Mouse (Mus musculus) heart, embryonic 14.5 days (tissue): ENCODE data around the gene Hecw2. TPM values are rescaled to one million over a fixed set of nuclear protein-coding genes. Genes with fewer than 3 reads are reported as not detected.

ENCODE experiments used
- ATAC-seq: fragments of 200-750 bp; cut with Nextera tagmentation; 2 replicates; pipeline ENCODE4 v1.8.0; 2017; ENCODE audit warnings: low read depth, moderate TSS enrichment; ENCODE audit not compliant: insufficient number of reproducible peaks, insufficient read depth, low FRiP score
- H3K27ac ChIP-seq, 2 experiments: fragments of 200-500 bp in 1 of 2; fragments of 300-500 bp in 1 of 2; sonication (generic) in 1 of 2; replicated peaks in 1 of 2; 2 replicates each; pipeline ENCODE4 v1.5.1; 2012 to 2014; ENCODE audit warnings: low read depth in 2 of 2, low read length in 2 of 2, control low read depth in 1 of 2, mild to moderate bottlenecking in 1 of 2, mixed read lengths in 1 of 2; ENCODE audit not compliant: control insufficient read depth in 1 of 2, insufficient read depth in 1 of 2
- H3K27me3 ChIP-seq: fragments of 300-500 bp; sonication (generic); 2 replicates; pipeline ENCODE4 v1.6.1; 2014; ENCODE audit warnings: mild to moderate bottlenecking, low read length, control low read depth; ENCODE audit not compliant: control insufficient read depth, insufficient read depth
- H3K36me3 ChIP-seq: fragments of 300-500 bp; sonication (generic); 2 replicates; pipeline ENCODE4 v1.6.1; 2014; ENCODE audit warnings: mild to moderate bottlenecking, control low read depth, low read length, mixed read lengths; ENCODE audit not compliant: control insufficient read depth, insufficient read depth
- H3K4me1 ChIP-seq, 2 experiments: fragments of 200-500 bp in 1 of 2; fragments of 300-500 bp in 1 of 2; sonication (generic) in 1 of 2; 2 replicates each; pipeline ENCODE4 v1.6.1; 2012 to 2014; ENCODE audit warnings: low read length in 2 of 2, control low read depth in 1 of 2, mixed read lengths in 1 of 2; ENCODE audit not compliant: control insufficient read depth in 2 of 2, insufficient read depth in 2 of 2
- H3K4me2 ChIP-seq: fragments of 300-500 bp; sonication (generic); 2 replicates; pipeline ENCODE4 v1.6.1; 2014; ENCODE audit warnings: mild to moderate bottlenecking, low read length
- H3K4me3 ChIP-seq, 2 experiments: fragments of 200-500 bp in 1 of 2; fragments of 300-500 bp in 1 of 2; sonication (generic) in 1 of 2; 2 replicates each; pipeline ENCODE4 v1.5.1; 2012 to 2014; ENCODE audit warnings: low read length in 2 of 2, mild to moderate bottlenecking in 2 of 2, control low read depth in 1 of 2, low read depth in 1 of 2, moderate library complexity in 1 of 2; ENCODE audit not compliant: control insufficient read depth in 1 of 2, insufficient read depth in 1 of 2
- H3K9ac ChIP-seq: fragments of 300-500 bp; sonication (generic); 2 replicates; pipeline ENCODE4 v1.6.1; 2014; ENCODE audit warnings: mild to moderate bottlenecking, low read length
- H3K9me3 ChIP-seq: fragments of 300-500 bp; sonication (generic); 2 replicates; pipeline ENCODE4 v1.6.1; 2016; ENCODE audit warnings: low read length, control low read depth; ENCODE audit not compliant: control insufficient read depth
- WGBS: fragments of 180-500 bp; shearing (Covaris S2); extraction: QIAGEN DNeasy Blood & Tissue Kit; methylation state at CpG from one replicate; pipeline ENCODE4 v1.1.7; 2014; 5-methylcytosine and 5-hydroxymethylcytosine counted together
- polyA plus RNA-seq: library from polyadenylated mRNA; unstranded; fragments of >200 nt; fragmentation: Nextera tagmentation; extraction: Ambion mirVana; gene quantifications from 2 replicates; pipeline ENCODE4 v1.2.1, GENCODE M21; 2014

Hecw2 gene
- polyA plus RNA-seq, 1 experiment from 2014 or later, result 5.7 TPM

DNA sequence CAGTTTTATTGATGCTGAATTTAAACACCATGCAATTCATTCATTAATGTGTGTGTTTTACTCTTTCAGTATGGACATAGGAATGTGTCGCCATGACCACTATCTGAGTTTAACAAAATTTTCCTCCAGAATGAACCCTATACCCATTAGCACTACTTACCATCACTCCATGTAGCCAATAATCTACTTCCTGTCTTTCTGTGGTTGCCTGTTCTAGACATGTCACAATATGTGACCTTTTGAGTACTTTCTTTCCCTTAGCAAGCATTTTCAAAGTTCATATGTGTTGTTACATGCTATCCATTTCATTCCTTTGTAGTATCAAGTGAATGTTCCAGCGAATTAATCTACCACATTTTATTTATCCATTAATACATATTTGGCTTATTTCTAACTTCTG, 294.6 kb downstream of the Hecw2 start:
- Histone ChIP-seq H3K27ac (no peak overlapping the region), H3K36me3 (peaks cover 27% of the 10 kb centered on the region), H3K27me3 (no peaks in the 10 kb centered on the region), H3K4me1 (no peaks in the 10 kb centered on the region), H3K9me3 (no peaks in the 10 kb centered on the region), H3K4me2 (no peak overlapping the region), H3K4me3 (no peak overlapping the region), H3K9ac (no peak overlapping the region)
- no peak for ATAC-seq
- WGBS, result 93% methylated on average over 2 of the region's 2 CpGs

DNA sequence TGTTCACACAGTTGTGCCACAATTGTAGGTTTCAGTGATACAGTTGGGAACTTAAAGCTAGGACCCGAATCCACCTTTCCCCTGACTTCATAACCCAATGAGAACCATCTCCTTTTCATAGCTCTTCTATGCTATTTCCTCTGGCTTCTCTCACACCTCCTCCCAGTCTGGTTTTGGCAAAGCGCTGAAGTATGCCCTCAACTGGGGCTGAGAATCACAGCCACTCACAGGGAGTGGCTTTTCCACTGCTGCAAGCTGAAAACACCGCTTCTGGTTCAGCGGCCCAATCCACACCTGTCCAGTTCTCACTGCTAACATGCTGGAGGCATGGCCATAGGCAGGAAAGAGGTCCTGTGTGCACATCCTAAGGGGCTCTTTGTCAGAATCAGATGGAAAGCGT, 300.7 kb downstream of the Hecw2 start:
- H3K9ac ChIP-seq, result no peak overlapping the region
- ATAC-seq, result no peak
- H3K36me3 ChIP-seq, result no peaks in the 10 kb centered on the region
- WGBS, result 86% methylated on average over 5 of the region's 5 CpGs
- H3K4me2 ChIP-seq, result no peak overlapping the region
- H3K27me3 ChIP-seq, result no peaks in the 10 kb centered on the region
- no peak overlapping the region for H3K27ac ChIP-seq
- no peaks in the 10 kb centered on the region for H3K9me3 ChIP-seq
- no peaks in the 10 kb centered on the region for H3K4me1 ChIP-seq
- no peak overlapping the region for H3K4me3 ChIP-seq

DNA sequence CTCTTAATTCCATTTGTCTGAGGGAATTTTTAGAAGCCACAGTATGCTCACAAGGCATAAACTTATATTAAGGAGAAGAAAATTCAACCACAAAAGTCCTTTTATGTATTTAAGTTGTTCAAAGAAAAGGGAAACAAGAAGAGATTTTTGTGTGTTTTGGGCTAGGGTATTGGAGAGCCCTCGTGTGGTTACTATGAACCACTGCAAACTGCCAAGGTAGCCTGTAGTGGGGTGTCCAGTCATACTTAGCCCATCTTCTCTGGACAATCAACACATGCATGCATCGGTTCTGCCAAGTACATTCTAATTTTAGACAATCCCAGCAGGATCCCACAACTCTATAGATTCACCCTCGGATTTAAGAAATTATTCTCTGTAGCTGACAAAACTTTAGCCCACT, 304.6 kb downstream of the Hecw2 start:
- Histone ChIP-seq H3K4me3 (no peak overlapping the region), H3K4me1 (no peaks in the 10 kb centered on the region), H3K27ac (no peak overlapping the region), H3K9ac (no peak overlapping the region), H3K27me3 (no peaks in the 10 kb centered on the region), H3K36me3 (peaks cover 5% of the 10 kb centered on the region; the same call in 1 of the 2 replicates), H3K9me3 (no peaks in the 10 kb centered on the region), H3K4me2 (no peak overlapping the region)
- no peak for ATAC-seq
- 37% methylated on average over 3 of the region's 3 CpGs for WGBS

- H3K4me3 ChIP-seq, result no peak overlapping the region
- H3K4me2 ChIP-seq, result no peak overlapping the region
- no peaks in the 10 kb centered on the region for H3K9me3 ChIP-seq
- H3K27me3 ChIP-seq, result no peaks in the 10 kb centered on the region
- WGBS, result 83% methylated on average over 3 of the region's 3 CpGs
- H3K36me3 ChIP-seq, result peaks cover 10% of the 10 kb centered on the region
- no peaks in the 10 kb centered on the region for H3K4me1 ChIP-seq
- no peak overlapping the region for H3K27ac ChIP-seq
- no peak for ATAC-seq
- no peak overlapping the region for H3K9ac ChIP-seq
Observed at GRCm38 (mm10) chr1:53889806-53890205, 305.2 kb downstream of the Hecw2 start.

DNA sequence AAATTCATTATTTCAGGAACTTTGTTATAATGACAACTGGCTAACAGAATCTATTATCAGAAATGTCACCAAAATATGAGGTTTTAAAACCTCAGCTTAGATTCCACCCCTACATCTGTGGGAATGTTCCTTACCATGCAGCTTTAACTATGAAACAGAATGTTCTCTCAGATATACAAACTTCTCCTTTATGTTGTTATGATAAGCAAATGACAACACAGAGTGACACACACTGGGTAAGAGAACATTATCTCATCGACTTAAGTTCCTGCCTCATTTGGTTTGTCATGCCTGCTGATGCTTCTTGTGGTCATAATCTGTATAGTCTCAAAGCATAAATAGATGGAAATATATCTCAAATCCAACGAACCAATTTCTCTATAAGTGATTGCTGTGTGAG, 312.5 kb downstream of the Hecw2 start:
- ATAC-seq, result no peak
- peaks cover 22% of the 10 kb centered on the region for H3K36me3 ChIP-seq
- no peak overlapping the region for H3K9ac ChIP-seq
- no peak overlapping the region for H3K27ac ChIP-seq
- H3K4me1 ChIP-seq, result no peaks in the 10 kb centered on the region
- H3K27me3 ChIP-seq, result no peaks in the 10 kb centered on the region
- no peaks in the 10 kb centered on the region for H3K9me3 ChIP-seq
- 75% methylated on average over 2 of the region's 2 CpGs for WGBS
- H3K4me2 ChIP-seq, result no peak overlapping the region
- H3K4me3 ChIP-seq, result no peak overlapping the region

- no peak for ATAC-seq
- Histone ChIP-seq H3K4me3 (no peak overlapping the region), H3K9ac (no peak overlapping the region), H3K4me1 (no peaks in the 10 kb centered on the region), H3K36me3 (0 out of 2 replicates have a peak, but pooled peaks cover 11% of the 10 kb centered on the region), H3K9me3 (no peaks in the 10 kb centered on the region), H3K27me3 (no peaks in the 10 kb centered on the region), H3K4me2 (no peak overlapping the region), H3K27ac (no peak overlapping the region)
- WGBS, result 77% methylated on average over 5 of the region's 5 CpGs
Observed at GRCm38 (mm10) chr1:53875919-53876318, 319.0 kb downstream of the Hecw2 start.

- Histone ChIP-seq H3K4me3 (no peak overlapping the region), H3K4me1 (no peaks in the 10 kb centered on the region; a peak in 2 of 4 replicates), H3K27me3 (no peaks in the 10 kb centered on the region), H3K4me2 (no peak overlapping the region), H3K27ac (no peak overlapping the region), H3K36me3 (0 out of 2 replicates have a peak, but pooled peaks cover 4% of the 10 kb centered on the region), H3K9me3 (no peaks in the 10 kb centered on the region), H3K9ac (no peak overlapping the region)
- WGBS, result 88% methylated on average over 2 of the region's 2 CpGs
- no peak for ATAC-seq
Observed at GRCm38 (mm10) chr1:53867316-53867715, 327.7 kb downstream of the Hecw2 start.

DNA sequence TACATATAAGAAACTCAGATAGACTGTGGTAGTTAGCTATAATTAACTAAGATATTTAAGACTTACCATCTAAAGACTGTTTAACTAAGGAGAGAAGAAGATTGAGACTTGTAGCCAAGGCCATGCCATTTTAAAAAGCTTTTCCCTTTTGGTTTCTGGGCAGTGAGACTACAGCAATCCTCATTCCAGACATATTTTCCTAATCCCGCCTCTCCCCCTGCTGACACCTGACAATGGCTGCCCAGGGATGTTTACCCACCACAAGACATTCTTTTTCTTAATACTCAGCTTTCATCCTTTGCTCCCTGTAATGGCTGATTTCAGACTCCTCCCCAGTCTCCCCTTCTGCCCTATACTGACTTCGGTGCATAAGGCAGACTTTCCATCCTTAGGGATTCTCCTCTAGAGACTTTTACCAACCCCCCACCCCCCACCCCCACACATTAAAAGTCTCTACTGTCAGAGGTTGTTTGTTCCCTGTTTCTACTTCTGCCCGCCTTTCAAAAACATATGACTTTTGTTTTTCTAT, 328.5 kb downstream of the Hecw2 start:
- Histone ChIP-seq H3K27me3 (no peaks in the 10 kb centered on the region), H3K27ac (no peak overlapping the region), H3K4me2 (no peak overlapping the region), H3K4me1 (no peaks in the 10 kb centered on the region; a peak in 2 of 4 replicates), H3K36me3 (0 out of 2 replicates have a peak, but pooled peaks cover 4% of the 10 kb centered on the region), H3K9me3 (no peaks in the 10 kb centered on the region), H3K4me3 (no peak overlapping the region), H3K9ac (no peak overlapping the region)
- 42% methylated on average over 3 of the region's 3 CpGs for WGBS
- ATAC-seq, result no peak
